Mouse (Mus musculus): ENCODE data around the gene Timm50.

Gene Timm50

DNA sequence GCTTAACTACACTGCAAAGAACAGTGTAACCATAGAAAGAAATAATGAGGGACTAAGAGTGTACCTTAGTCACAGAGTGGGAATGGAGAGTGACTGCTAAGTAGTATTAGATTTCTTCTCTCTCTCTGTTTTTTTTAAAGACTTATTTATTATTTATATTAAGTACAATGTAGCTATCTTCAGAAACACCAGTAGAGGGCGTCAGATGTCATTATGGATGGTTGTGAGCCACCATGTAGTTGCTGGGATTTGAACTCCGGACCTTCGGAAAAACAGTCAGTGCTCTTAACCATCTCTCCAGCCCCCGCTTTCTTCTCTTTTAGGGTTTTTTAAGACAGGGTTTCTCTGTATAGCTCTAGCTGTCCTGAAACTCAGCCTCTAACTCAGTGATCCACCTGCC, 14.6 kb upstream of the Timm50 start:
- DNase-seq (ENCODE audit: low spot score in 2 of 2), result no peak

DNA sequence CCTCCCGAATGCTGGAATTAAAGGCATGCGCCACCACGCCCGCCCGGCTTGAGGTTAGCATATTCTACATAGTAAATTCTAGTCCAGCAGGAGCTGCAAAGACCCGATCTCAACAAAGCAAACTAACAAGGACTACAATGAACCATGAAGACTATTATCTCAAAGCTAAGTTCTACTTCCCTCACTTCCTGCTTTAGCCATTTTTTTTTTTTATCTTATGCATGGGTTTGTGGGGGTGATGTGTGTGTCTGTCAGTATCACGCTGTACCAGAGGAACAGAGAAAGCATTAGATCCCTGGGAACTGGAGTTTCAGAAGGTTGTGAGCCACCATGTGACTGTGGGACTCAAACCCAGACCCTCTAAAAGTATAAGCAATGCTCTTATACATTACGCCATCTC, 13.4 kb upstream of the Timm50 start:
- DNase-seq (ENCODE audit: low spot score in 2 of 2), result no peak

- no peak for DNase-seq (ENCODE audit: low spot score in 2 of 2)
Observed at GRCm38 (mm10) chr7:28321974-28322720, 10.3 kb upstream of the Timm50 start.

GRCm38 (mm10) chr7:28318714-28319113, 6.8 kb upstream of the Timm50 start:
- DNase-seq (ENCODE audit: low spot score in 2 of 2), result no peak

- DNase-seq (ENCODE audit: low spot score in 2 of 2), result no peak
Observed at GRCm38 (mm10) chr7:28318036-28318435, 6.2 kb upstream of the Timm50 start.

DNA sequence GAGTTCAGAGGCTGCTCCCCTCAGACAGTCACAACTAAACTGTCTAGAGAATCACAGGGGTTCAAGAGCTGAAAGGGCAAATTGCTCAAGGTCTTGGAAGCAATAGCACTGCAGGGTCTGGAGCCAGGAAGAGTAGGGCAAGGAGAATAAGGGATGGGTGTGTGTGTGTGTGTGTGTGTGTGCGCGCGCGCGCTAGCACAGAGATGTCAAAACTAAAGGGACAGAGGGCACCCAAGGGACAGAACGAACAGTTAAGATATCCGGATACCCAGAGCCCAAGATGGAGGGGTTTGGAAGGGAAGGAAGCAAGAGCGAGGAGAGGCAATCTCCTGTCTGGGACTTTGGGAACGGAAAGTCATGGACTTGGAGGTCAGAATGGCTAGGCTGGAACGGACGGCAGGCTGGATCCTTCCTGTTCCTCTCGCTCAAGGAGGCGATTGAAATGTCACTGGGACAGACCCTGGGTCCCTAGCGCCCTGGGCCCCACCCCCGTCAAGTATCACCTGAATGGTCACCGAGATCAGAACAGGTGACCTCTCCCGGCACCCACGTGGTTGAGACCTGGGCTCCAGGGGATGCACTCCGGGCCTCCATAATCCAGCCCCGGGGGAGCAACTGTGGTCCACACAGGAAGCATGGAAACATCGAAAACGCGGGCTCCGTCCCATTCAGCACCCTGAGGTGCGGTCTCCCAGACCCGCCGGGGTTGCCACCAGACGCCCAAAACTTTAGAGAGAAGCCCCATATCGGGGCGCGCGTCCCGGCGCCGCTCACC, 534 bp downstream of the Timm50 start:
- no peak for DNase-seq (ENCODE audit: low spot score in 2 of 2)

GRCm38 (mm10) chr7:28309737-28310136, 2.1 kb downstream of the Timm50 start:
- no peak for DNase-seq (ENCODE audit: low spot score in 2 of 2)

- DNase-seq (ENCODE audit: low spot score in 2 of 2), result no peak
Observed at GRCm38 (mm10) chr7:28306216-28306615, 5.7 kb downstream of the Timm50 start.

DNA sequence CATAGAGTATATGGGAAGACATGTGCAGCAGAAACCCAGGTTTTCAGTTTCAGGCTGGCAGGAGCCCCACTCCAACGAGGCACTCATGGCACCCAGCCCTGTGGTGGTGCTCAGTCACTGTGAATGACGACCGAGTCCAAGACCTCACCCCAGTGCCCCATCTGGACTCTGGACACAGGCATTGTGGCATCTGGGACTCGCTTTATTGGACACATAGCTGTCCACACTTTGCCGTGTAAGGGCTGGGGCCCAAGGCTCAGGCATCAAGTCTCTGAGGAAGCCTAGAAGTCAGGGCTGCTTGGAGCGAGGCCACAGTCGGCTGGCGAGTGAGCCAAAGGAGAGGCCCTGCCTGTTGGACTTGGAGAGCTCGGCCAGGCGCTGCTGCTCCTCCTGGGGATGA, 6.2 kb downstream of the Timm50 start:
- no peak for DNase-seq (ENCODE audit: low spot score in 2 of 2)

DNA sequence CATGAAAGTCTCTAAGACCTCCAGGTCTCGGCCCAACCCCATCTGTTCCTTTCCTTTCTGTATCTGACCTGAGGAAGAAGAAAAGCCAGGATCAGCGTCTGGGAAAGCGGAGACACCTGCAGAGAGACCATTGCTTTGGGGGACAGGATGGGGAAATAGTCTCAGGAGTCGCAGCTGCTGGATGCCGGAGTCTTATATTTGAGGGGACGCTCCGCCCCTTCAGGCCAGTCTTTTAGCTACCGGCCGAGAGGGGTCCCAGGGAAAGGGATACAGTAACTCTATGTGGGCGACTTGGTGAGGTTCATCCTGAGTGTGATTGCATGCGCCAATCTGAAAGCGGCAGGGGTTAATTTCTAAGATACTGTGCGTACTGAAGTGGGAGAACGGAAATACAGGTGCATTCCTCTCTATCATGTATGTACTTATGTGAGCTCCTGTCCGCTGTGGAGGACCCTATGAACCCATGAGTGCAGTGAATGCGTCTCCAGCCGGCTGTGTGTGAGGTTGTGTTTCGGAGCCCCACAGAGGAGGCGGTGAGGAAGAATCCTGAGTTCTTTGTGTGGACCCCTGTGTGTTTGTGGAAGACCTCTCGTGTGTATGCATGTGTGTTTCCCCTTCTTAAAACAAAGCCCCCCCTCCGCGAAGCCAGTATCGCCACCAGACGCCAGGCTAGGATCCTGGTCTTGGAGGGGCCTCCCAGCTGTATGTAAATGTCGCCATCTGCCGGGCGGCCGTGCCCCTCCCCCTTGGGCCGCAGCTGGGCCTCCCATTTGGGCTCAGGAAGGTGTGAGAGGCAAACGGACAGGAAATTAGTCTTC, 10.0 kb downstream of the Timm50 start, which contains the start of gene Dll3:
Dll3 (minus strand) TSS at position 623 of the 818 bp plus-strand sequence.
- no peak for DNase-seq (ENCODE audit: low spot score in 2 of 2)

- DNase-seq (ENCODE audit: low spot score in 2 of 2), result no peak
Observed at GRCm38 (mm10) chr7:28298837-28299625, 12.8 kb downstream of the Timm50 start.

- DNase-seq (ENCODE audit: low spot score in 2 of 2), result peak; percentile 38 to 60
Observed at GRCm38 (mm10) chr7:28294481-28294880, 17.4 kb downstream of the Timm50 start.

GRCm38 (mm10) chr7:28290638-28291590, 21.0 kb downstream of the Timm50 start, which contains the start of gene Selenov:
Gene Selenov, minus strand, starts transcription at chr7:28291186.
- no peak for DNase-seq (ENCODE audit: low spot score in 2 of 2)

DNA sequence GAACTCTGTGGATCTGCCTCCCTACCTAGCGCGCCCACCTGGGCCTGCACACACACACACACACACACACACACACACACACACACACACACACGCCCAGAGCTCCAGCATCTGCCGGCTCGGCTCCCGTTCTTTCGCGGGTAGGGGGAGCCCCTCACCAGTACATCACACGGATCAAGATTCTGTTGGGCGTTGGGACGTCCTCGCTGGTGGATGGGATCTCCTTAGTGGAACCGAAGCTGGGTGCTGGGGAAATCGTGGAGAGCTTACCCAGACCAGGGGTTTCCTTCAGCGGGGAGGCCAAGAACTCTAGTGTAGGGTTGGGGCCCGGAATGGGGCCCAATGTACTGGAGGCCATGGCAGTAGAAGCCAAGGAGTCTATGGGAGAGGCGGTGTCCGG, 21.7 kb downstream of the Timm50 start:
- no peak for DNase-seq (ENCODE audit: low spot score in 2 of 2)

DNA sequence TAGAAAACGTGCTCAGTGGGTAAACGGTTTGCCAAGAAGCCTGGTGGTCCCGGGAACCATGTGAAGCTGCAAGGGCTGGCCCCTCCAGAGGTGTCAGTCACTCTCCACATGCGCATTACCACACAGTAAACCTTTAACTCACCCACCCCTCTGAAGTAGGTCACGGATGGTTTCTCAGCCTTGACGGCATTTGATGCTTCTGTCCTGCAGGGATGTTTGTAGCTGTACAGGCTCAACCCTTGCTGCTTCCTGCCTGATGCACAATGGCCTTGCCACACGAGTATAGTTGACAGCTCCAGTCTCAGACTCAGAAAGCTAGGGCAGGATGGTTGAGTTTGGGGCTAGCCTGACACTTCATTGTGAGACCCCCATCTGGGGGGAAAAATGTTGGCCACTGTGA, 31.2 kb downstream of the Timm50 start:
- DNase-seq (ENCODE audit: low spot score in 2 of 2), result no peak

DNA sequence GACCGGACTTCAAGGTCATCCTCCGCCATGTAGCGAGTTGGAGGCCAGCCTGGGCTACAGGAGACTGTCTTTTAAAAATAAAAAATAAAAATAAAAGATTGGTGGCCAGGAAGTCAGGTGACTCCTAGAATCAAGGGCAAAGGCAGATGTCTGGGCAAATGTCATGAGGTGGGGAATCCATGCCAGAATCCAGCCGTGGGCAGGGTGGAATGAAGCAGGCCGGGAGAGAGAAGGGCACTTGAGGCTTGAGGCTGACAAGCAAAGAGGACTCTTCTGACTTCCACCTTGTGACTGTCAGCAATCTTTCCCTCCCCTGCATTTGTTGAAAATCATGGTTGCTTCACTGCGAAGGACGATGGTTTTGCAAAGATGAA, 33.6 kb downstream of the Timm50 start:
- DNase-seq (ENCODE audit: low spot score in 2 of 2), result no peak

- DNase-seq (ENCODE audit: low spot score in 2 of 2), result peak; percentile 96 to 97
Observed at GRCm38 (mm10) chr7:28277615-28278278, 34.1 kb downstream of the Timm50 start, which contains the start of gene Eid2b. Gene Eid2b, plus strand, starts transcription at chr7:28277739.

GRCm38 (mm10) chr7:28277237-28277614, 34.6 kb downstream of the Timm50 start:
- DNase-seq (ENCODE audit: low spot score in 2 of 2), result no peak

- DNase-seq (ENCODE audit: low spot score in 2 of 2), result no peak
Observed at GRCm38 (mm10) chr7:28271761-28272160, 40.1 kb downstream of the Timm50 start.

DNA sequence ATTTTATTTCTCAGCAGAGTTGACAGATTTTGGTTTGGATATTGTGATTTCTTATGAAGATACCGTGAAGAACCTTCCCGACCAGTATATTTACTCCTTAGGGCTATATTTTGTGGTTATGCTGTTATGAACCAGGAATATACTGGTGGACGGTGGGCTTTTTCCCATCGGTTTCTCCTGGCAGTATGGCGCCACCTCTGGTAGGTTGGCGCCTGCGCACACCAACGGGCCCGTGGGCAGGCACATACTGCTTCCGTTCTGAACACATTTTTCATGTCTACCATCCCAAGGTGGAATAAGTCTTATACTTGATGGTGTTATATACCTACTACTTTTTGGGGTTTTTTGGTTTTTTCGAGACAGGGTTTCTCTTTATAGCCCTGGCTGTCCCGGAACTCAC, 42.5 kb downstream of the Timm50 start:
- no peak for DNase-seq (ENCODE audit: low spot score in 2 of 2)

All from frontal cortex, postnatal 25 days (tissue).